Mouse (Mus musculus): ENCODE measurements around the gene Glb1. TPM values are rescaled to one million over a fixed set of nuclear protein-coding genes. Genes with fewer than 3 reads are reported as not detected.
A peak's percentile ranks its signal among the peaks of the same experiment; 100 is the strongest.

Glb1 gene
- total and polyA plus RNA-seq, 3 experiments, result 7.0 to 15.7 TPM; not detected in 1

DNA sequence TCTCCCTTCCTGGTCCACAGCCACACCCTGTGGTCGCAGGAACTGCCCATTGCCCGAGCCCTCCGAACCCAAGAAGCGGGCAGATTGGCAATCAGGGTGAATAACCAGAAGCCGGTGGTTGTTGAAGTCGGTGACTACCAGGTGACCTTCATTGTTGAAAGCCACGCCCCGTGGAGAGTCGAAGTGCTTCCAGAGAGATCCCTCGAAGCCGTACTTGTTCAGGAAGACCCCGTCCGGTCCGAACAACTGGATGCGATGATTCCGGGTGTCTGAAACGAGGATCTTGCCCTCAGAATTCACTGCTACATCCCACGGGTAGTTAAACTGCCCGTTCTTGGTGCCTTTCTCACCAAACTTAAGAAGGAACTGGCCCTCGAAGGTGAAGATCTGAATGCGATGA, 112.0 kb downstream of the Glb1 start:
- Histone ChIP-seq H3K9ac (ENCODE audit: control insufficient read depth, low read depth, low read length, poor library complexity, severe bottlenecking) (no peak overlapping the region), H3K36me3 (ENCODE audit: control insufficient read depth in 1 of 2, insufficient read depth in 2 of 2, low read length in 2 of 2) (no peaks in the 10 kb centered on the region), H3K9me3 (replicated peaks; ENCODE audit: insufficient read depth, low read length) (no peaks in the 10 kb centered on the region), H3K4me3 (ENCODE audit: control insufficient read depth in 1 of 2, insufficient read depth in 1 of 2, low read depth in 2 of 2, low read length in 2 of 2) (no peak overlapping the region), H3K27me3 (ENCODE audit: control insufficient read depth in 1 of 2, insufficient read depth in 2 of 2, low read length in 2 of 2) (no peaks in the 10 kb centered on the region), H3K4me1 (ENCODE audit: control insufficient read depth in 1 of 2, insufficient read depth in 2 of 2, low read length in 2 of 2) (no peaks in the 10 kb centered on the region), H3K27ac (ENCODE audit: control insufficient read depth, low read depth, low read length) (no peak overlapping the region), H3K79me2 (ENCODE audit: control insufficient read depth, insufficient read depth, low read length, poor library complexity) (no peaks in the 10 kb centered on the region)
- no peak for DNase-seq (ENCODE audit: low read depth, low spot score)
- no peak for TF ChIP-seq NELFE (IDR thresholded peaks at IDR 0.05; ENCODE audit: low read depth, low read length)

DNA sequence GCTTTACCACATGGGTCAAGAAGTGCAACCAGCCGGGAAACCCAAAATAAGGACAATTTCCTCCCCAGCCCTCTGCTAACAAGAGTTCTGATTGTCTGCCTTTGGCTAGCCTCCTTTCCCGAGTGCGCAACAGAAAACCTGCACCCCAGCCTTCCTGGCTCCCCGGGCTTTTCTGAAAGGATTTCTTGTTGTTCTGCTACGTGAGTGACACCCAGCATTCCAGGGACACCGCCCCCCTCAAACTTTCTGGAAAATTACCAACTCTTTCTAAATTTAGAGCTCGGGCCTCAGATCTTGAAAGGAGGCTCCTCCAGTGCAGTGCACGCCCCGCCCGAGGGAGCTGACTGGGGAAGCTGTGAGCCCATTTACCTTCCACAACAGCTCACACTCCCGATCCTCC, 114.5 kb downstream of the Glb1 start, which contains the start of gene C130032M10Rik:
Gene C130032M10Rik (plus strand): TSS at position 334 of the 400 bp plus-strand sequence.
- DNase-seq (ENCODE audit: low read depth, low spot score), result no peak
- Histone ChIP-seq H3K4me3 (ENCODE audit: control insufficient read depth in 1 of 2, insufficient read depth in 1 of 2, low read depth in 2 of 2, low read length in 2 of 2) (no peak within 1 kb of the TSS), H3K79me2 (ENCODE audit: control insufficient read depth, insufficient read depth, low read length, poor library complexity) (no peaks in the 10 kb centered on the region), H3K27me3 (ENCODE audit: control insufficient read depth in 1 of 2, insufficient read depth in 2 of 2, low read length in 2 of 2) (no peaks in the 10 kb centered on the region), H3K4me1 (ENCODE audit: control insufficient read depth in 1 of 2, insufficient read depth in 2 of 2, low read length in 2 of 2) (no peaks in the 10 kb centered on the region), H3K9me3 (replicated peaks; ENCODE audit: insufficient read depth, low read length) (no peaks in the 10 kb centered on the region), H3K27ac (ENCODE audit: control insufficient read depth, low read depth, low read length) (no peak within 1 kb of the TSS), H3K36me3 (ENCODE audit: control insufficient read depth in 1 of 2, insufficient read depth in 2 of 2, low read length in 2 of 2) (no peaks in the 10 kb centered on the region), H3K9ac (ENCODE audit: control insufficient read depth, low read depth, low read length, poor library complexity, severe bottlenecking) (no peak within 1 kb of the TSS)
- no peak for TF ChIP-seq ZKSCAN1 (IDR thresholded peaks at IDR 0.05; ENCODE audit: low read depth, low read length)
- TF ChIP-seq TAL1 (IDR thresholded peaks at IDR 0.05; ENCODE audit: low read length), result no peak
- TF ChIP-seq JUND (IDR thresholded peaks at IDR 0.05; ENCODE audit: low read depth, low read length), result no peak
- TF ChIP-seq RAD21 (IDR thresholded peaks at IDR 0.05; ENCODE audit: low read depth, low read length), result no peak
- TF ChIP-seq SIN3A (IDR thresholded peaks at IDR 0.05; ENCODE audit: low read length), result no peak
- no peak for TF ChIP-seq MEF2A (IDR thresholded peaks at IDR 0.05; ENCODE audit: extremely low read depth, insufficient replicate concordance, low read depth, low read length, poor library complexity, severe bottlenecking)
- no peak for TF ChIP-seq ZC3H11A (IDR thresholded peaks at IDR 0.05; ENCODE audit: low read depth, low read length)
- TF ChIP-seq MYB (IDR thresholded peaks at IDR 0.05; ENCODE audit: low read depth, low read length), result no peak
- TF ChIP-seq UBTF (IDR thresholded peaks at IDR 0.05; ENCODE audit: borderline replicate concordance, insufficient read depth, low read depth, low read length), result no peak
- TF ChIP-seq POLR2A (IDR thresholded peaks at IDR 0.05; ENCODE audit: control insufficient read depth in 1 of 2, insufficient read depth in 1 of 2, low read depth in 1 of 2, low read length in 2 of 2, poor library complexity in 1 of 2), result no peak
- TF ChIP-seq HCFC1 (IDR thresholded peaks at IDR 0.05; ENCODE audit: low read depth, low read length), result no peak
- no peak for TF ChIP-seq MXI1 (IDR thresholded peaks at IDR 0.05; ENCODE audit: low read depth, low read length)
- TF ChIP-seq CHD1 (IDR thresholded peaks at IDR 0.05; ENCODE audit: low read depth, low read length), result no peak
- no peak for TF ChIP-seq TBP (IDR thresholded peaks at IDR 0.05; ENCODE audit: low read depth, low read length)

DNA sequence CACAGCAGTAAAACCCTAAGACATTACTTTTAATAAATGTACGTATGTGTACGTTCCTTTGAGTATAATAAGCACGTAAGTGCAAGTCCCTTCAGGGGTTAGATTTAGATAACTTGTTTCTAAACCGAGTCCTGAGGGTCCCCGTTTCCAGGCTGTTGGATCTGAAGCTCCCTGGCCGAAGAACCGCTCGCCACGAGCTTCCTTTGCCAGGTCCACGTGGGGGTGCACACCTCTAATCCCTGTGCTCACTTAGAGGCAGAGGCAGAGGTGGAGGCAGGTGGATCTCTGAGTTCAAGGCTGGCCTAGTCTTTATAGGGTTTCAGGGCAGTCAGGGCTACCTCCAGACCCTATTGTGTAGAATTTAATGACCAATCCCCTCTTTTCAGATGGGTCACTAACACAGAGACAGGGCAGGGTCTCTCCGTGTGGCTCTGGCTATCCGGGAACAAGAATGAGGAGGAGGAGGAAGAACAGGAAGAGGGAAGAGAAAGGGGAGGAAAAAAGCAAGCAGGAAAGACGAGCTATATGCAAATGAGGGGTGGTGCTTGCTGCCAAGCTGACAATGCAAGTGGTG, 117.1 kb downstream of the Glb1 start:
- Histone ChIP-seq H3K4me1 (ENCODE audit: control insufficient read depth in 1 of 2, insufficient read depth in 2 of 2, low read length in 2 of 2) (no peaks in the 10 kb centered on the region), H3K27ac (ENCODE audit: control insufficient read depth, low read depth, low read length) (no peak overlapping the region), H3K9me3 (replicated peaks; ENCODE audit: insufficient read depth, low read length) (no peaks in the 10 kb centered on the region), H3K27me3 (ENCODE audit: control insufficient read depth in 1 of 2, insufficient read depth in 2 of 2, low read length in 2 of 2) (no peaks in the 10 kb centered on the region), H3K9ac (ENCODE audit: control insufficient read depth, low read depth, low read length, poor library complexity, severe bottlenecking) (no peak overlapping the region), H3K36me3 (ENCODE audit: control insufficient read depth in 1 of 2, insufficient read depth in 2 of 2, low read length in 2 of 2) (no peaks in the 10 kb centered on the region), H3K79me2 (ENCODE audit: control insufficient read depth, insufficient read depth, low read length, poor library complexity) (no peaks in the 10 kb centered on the region), H3K4me3 (ENCODE audit: control insufficient read depth in 1 of 2, insufficient read depth in 1 of 2, low read depth in 2 of 2, low read length in 2 of 2) (no peak overlapping the region)
- DNase-seq (ENCODE audit: low read depth, low spot score), result no peak
- no peak for TF ChIP-seq POLR2AphosphoS5 (IDR thresholded peaks at IDR 0.05; ENCODE audit: borderline replicate concordance, low read depth, low read length)
- 0 out of 2 replicates have a peak, but pooled peaks have one; percentile 32 for TF ChIP-seq TBP (IDR thresholded peaks at IDR 0.05; ENCODE audit: low read depth, low read length)
- TF ChIP-seq ZMIZ1 (IDR thresholded peaks at IDR 0.05; ENCODE audit: low read depth, low read length), result peak; percentile 35; the same call in 1 of the 2 replicates

All from MEL (cell line).